Mouse (Mus musculus): Measurements from ENCODE around the gene Gm45021. TPM values are rescaled to one million over a fixed set of nuclear protein-coding genes. Genes with fewer than 3 reads are reported as not detected.

The Gm45021 gene
- polyA plus RNA-seq, 1 experiment from 2014 or later: not detected

Other genes starting within 250 kb of the Gm45021 start
- gene Krba1, start 194.0 kb upstream of the Gm45021 start, polyA plus RNA-seq (2015; fragmentation: Nextera tagmentation; extraction: Ambion mirVana): 1.8 and 2.0 TPM in 2 replicates
- gene Zfp467, start 143.8 kb upstream of the Gm45021 start, polyA plus RNA-seq (2015; fragmentation: Nextera tagmentation; extraction: Ambion mirVana): 1.8 and 1.9 TPM in 2 replicates
- gene Sspo, start 141.4 kb upstream of the Gm45021 start, polyA plus RNA-seq (2015; fragmentation: Nextera tagmentation; extraction: Ambion mirVana): 0.08 TPM in 1 of 2 replicates, not detected in the other
- gene Atp6v0e2, start 52.0 kb upstream of the Gm45021 start, polyA plus RNA-seq (2015; fragmentation: Nextera tagmentation; extraction: Ambion mirVana): 1.5 and 1.6 TPM in 2 replicates
- 0.81 and 1.5 TPM in 2 replicates for gene Lrrc61, start 34.8 kb upstream of the Gm45021 start, polyA plus RNA-seq (2015; fragmentation: Nextera tagmentation; extraction: Ambion mirVana)
- 8.4 and 10.0 TPM in 2 replicates for gene Rarres2, start 16.8 kb upstream of the Gm45021 start, polyA plus RNA-seq (2015; fragmentation: Nextera tagmentation; extraction: Ambion mirVana)
- gene Repin1, start 4.3 kb downstream of the Gm45021 start, polyA plus RNA-seq (2015; fragmentation: Nextera tagmentation; extraction: Ambion mirVana): 8.1 and 10.4 TPM in 2 replicates
- not detected in 2 replicates for gene Gm44965, start 4.3 kb downstream of the Gm45021 start, polyA plus RNA-seq (2015; fragmentation: Nextera tagmentation; extraction: Ambion mirVana)
- gene Zfp775, start 12.5 kb downstream of the Gm45021 start, polyA plus RNA-seq (2015; fragmentation: Nextera tagmentation; extraction: Ambion mirVana): 1.9 and 2.0 TPM in 2 replicates
- gene AI854703, start 37.2 kb downstream of the Gm45021 start, polyA plus RNA-seq (2015; fragmentation: Nextera tagmentation; extraction: Ambion mirVana): 0.20 and 0.28 TPM in 2 replicates
- gene Gimap8, start 57.6 kb downstream of the Gm45021 start, polyA plus RNA-seq (2015; fragmentation: Nextera tagmentation; extraction: Ambion mirVana): 0.73 and 0.93 TPM in 2 replicates
- gene Gimap9, start 86.5 kb downstream of the Gm45021 start, polyA plus RNA-seq (2015; fragmentation: Nextera tagmentation; extraction: Ambion mirVana): 10.9 and 12.1 TPM in 2 replicates
- 11.6 and 12.3 TPM in 2 replicates for gene Gimap4, start 94.9 kb downstream of the Gm45021 start, polyA plus RNA-seq (2015; fragmentation: Nextera tagmentation; extraction: Ambion mirVana)
- 8.4 and 9.4 TPM in 2 replicates for gene Gimap6, start 118.6 kb downstream of the Gm45021 start, polyA plus RNA-seq (2015; fragmentation: Nextera tagmentation; extraction: Ambion mirVana)
- gene Gm28053, start 129.0 kb downstream of the Gm45021 start, polyA plus RNA-seq (2015; fragmentation: Nextera tagmentation; extraction: Ambion mirVana): 1.6 TPM in 2 replicates
- gene Gimap7, start 129.0 kb downstream of the Gm45021 start, polyA plus RNA-seq (2015; fragmentation: Nextera tagmentation; extraction: Ambion mirVana): 0.10 and 0.14 TPM in 2 replicates
- 6.4 and 6.5 TPM in 2 replicates for gene Gimap1, start 149.4 kb downstream of the Gm45021 start, polyA plus RNA-seq (2015; fragmentation: Nextera tagmentation; extraction: Ambion mirVana)
- gene Gimap5, start 156.6 kb downstream of the Gm45021 start, polyA plus RNA-seq (2015; fragmentation: Nextera tagmentation; extraction: Ambion mirVana): 2.8 and 3.3 TPM in 2 replicates
- gene Gimap3, start 181.2 kb downstream of the Gm45021 start, polyA plus RNA-seq (2015; fragmentation: Nextera tagmentation; extraction: Ambion mirVana): 0.05 TPM in 1 of 2 replicates, not detected in the other

All from liver, embryonic 13.5 days (tissue).